Mouse (Mus musculus) left cerebral cortex, postnatal 14 days (tissue): Measurements from ENCODE around the gene Suco. TPM values are rescaled to one million over a fixed set of nuclear protein-coding genes. Genes with fewer than 3 reads are reported as not detected.
A peak's percentile ranks its signal among the peaks of the same experiment; 100 is the strongest.

Experiments used
- DNase-seq, 2 experiments: peaks; one replicate each; pipeline ENCODE4 v3.0.0; 2021 to 2022; ENCODE audit warnings: low spot score in 2 of 2, mixed read lengths in 1 of 2
- intact Hi-C: fragments of 180-260 bp; cut with DNase I; formaldehyde crosslinking; loops from one replicate; pipeline ENCODE4 v1.15.1; 2025
- total RNA-seq, 2 experiments: library from RNA; stranded (reverse); gene quantifications; 2 replicates each; pipeline ENCODE4 v1.2.3; 2021

Gene Suco
- total RNA-seq, 2 experiments from 2014 or later: 38.9 to 40.2 TPM

GRCm38 (mm10) chr1:161896130-161896529 is 19.6 kb upstream of the Suco start:
- DNase-seq: no peak
- intact Hi-C loops: no loop called here

DNA sequence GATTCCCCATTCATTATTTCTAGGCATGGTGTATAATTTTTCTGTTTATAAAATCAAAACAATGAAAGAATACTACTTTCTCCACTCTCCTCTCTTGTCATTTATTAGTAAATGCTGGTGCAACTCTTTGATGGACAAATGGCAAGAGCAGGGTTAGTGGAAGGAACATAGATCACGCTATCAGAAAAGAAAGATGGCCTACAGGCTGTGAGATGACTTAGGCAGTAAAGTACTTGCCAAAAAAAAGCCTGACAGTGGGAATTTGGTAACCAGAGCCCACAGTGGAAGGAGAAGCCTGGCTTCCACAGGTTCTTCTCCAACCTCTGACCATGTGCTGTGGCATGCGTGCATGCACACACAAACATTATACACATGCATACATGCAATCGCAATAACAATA is 18.5 kb upstream of the Suco start:
- DNase-seq: no peak
- intact Hi-C loops: no loop called here

DNA sequence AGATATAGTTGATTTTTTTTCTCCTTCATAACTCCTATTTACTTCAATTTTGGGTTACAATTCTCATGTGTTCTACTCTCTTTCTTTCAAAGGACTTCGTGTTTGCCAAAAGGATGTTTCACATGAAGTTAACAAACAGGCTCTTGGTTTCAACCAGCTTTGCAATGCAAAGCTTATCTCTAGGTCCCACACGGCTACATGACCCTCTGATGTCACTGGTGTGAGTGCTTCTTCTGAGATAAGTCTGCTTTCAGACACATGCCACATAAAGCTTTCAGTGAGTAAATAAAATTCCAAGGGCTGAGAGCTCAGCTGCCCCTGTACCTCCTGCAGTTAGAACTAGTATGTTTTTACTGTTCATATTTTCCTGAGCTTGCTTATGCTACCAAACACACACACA is 18.1 kb upstream of the Suco start:
- intact Hi-C loops: no loop called here
- DNase-seq: no peak

DNA sequence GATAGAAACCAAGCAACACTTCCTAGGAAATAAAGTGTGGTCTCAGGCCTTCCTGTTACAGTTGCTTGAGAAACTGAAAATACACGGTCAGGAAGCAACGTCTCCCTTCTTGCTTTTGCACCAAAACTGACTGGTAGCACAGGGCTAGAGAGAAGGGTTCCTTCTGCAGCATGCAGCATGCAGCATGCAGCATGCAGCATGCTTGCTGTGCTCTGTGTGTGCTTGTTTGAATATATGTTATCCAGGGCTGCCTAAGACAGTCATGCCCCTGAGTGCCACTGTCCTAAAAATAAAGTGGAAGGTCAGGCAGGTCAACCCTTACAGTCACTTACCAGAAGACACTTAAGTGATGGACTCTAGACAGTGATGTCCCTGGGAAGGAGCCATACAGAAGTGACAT is 17.6 kb upstream of the Suco start:
- intact Hi-C loops: no loop called here

DNA sequence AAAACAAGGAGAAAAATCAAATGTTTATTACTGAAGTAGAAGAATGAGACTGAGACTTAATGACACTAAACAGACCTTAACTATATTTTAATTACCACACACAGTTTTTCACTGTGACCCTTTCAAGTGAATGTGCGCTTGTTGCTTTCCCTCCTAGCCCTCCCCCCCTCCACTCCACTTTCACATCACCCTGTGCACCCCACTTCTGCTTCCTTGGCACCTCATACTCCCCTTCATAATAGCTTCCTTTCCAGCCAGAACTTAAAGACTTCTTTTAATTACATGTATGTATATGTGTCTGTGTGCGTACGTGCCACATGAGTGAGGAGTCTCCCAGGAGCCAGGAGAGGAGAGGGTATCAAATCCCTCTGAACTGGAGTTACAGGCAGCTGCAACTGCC is 12.3 kb upstream of the Suco start:
- intact Hi-C loops: no loop called here
- no peak for DNase-seq

More for the DNA sequence above, 17.6 kb upstream of the Suco start:
- no peak for DNase-seq

GRCm38 (mm10) chr1:161887679-161888260 is 11.3 kb upstream of the Suco start:
- intact Hi-C loops: no loop called here
- DNase-seq: no peak

DNA sequence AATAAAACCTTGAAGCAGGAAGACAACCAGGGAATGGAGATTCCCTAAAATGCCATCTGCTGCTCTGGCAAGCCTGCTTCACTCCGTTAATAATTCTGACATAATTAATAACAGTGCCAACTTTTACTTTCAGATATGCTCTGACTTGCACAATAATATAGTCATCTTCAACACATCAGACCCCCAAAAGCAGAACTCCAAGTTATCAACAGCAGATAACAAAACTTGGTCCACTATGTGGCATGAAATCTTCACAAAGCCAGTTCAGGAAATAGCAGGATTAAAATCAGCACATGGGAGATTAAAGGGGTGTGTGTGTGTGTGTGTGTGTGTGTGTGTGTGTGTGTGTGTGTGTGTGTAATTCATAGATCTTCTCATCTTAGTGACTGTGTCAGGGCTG is 9.3 kb upstream of the Suco start:
- DNase-seq: no peak
- intact Hi-C loops: no loop called here

- peak in 1 of 2 experiments; percentile 3 for DNase-seq
- intact Hi-C loops: no loop called here
Observed at GRCm38 (mm10) chr1:161877580-161878142, 1.2 kb upstream of the Suco start.

GRCm38 (mm10) chr1:161875706-161876552 is 553 bp downstream of the Suco start:
- DNase-seq: no peak

DNA sequence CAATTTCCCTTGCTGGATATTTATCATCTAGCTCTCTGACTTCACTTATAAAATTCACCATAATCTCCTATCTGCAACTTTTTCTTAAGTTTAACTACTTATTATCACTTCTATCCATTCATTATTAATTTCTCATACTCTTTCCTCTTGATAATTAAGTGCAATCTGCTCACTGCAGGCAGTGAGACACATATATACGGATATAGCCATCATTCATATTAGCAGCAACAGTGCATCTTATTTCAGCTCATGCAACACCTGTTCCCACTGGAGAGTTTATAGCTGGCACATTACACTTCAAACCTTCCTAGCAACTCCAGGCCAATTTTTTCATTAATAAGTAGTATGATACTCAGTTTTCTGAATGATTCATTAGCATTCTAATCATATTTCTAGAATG is 7.1 kb downstream of the Suco start:
- intact Hi-C loops: no loop called here

More at GRCm38 (mm10) chr1:161875706-161876552, 553 bp downstream of the Suco start:
- intact Hi-C loops: loop anchor here (1.0 kb wide), 1 partner anchor 87 kb away; no protein-coding TSS in a partner anchor

GRCm38 (mm10) chr1:161868413-161868812 is 8.1 kb downstream of the Suco start:
- intact Hi-C loops: no loop called here
- DNase-seq: no peak

More for the DNA sequence above, 7.1 kb downstream of the Suco start:
- DNase-seq: no peak

GRCm38 (mm10) chr1:161863742-161864141 is 12.7 kb downstream of the Suco start:
- no peak for DNase-seq
- intact Hi-C loops: no loop called here

- DNase-seq: no peak
- intact Hi-C loops: no loop called here
Observed at GRCm38 (mm10) chr1:161859248-161859647, 17.2 kb downstream of the Suco start.

GRCm38 (mm10) chr1:161826677-161827076 is 49.8 kb downstream of the Suco start:
- DNase-seq: no peak
- intact Hi-C loops: no loop called here

GRCm38 (mm10) chr1:161809428-161809827 is 67.1 kb downstream of the Suco start:
- DNase-seq: no peak
- intact Hi-C loops: no loop called here

DNA sequence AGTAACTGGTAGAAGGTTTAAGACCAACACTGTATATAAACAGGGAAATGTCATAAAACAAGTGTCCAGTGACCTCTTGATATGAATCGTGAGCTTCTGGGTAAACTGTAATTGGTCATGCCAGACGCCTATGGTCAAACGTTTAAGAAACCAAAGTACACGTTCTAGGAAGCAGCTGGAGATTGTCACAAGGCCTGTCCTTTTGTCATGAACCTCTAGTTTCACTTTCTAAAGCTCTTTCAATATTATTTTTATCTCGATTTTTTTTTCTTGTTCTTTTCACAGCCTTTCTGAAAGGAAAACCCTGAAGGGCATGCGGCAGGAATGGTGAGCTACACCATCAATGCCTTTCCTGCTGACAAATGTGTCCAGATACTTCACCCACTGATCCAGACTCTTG is 67.5 kb downstream of the Suco start:
- DNase-seq: no peak
- intact Hi-C loops: no loop called here

GRCm38 (mm10) chr1:161804541-161804971 is 71.9 kb downstream of the Suco start:
- DNase-seq: no peak
- intact Hi-C loops: no loop called here

DNA sequence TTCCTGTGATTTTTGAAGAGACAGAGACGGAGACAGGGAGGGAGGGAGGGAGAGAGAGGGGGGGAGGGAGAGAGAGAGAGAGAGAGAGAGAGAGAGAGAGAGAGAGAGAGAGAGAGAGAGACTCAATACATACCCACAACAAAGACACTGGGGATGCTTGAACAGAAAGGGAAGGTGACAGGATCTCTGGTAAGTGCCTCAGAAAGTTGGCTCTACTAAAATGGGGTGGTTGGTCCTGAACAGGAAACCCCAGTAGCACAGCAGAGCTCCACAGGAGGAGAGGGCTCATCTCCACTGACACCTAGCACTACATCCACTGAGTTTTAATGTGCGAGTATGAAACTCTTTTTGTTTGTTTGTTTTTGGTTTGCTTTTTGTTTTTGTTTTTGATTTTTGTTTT is 75.2 kb downstream of the Suco start:
- no peak for DNase-seq
- intact Hi-C loops: no loop called here

DNA sequence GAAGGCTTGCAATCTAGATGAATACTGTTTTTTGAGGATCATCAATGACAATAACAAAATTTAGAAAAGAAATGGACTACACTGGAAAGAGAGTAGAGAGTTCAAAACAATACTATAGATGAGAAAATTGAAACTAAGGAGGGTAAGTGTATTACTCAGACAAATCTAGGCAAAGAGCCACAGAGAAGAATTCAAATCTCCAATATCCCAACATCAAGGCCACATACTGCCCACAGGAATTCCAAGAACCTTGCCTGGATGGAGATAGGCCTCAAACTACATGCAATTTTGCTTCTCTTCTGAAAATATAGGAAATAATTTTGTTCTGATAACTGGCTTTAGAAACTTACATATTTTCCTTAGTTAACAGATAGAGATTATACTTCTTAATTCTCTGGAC is 76.2 kb downstream of the Suco start:
- no peak for DNase-seq
- intact Hi-C loops: no loop called here

- DNase-seq: no peak
- intact Hi-C loops: no loop called here
Observed at GRCm38 (mm10) chr1:161799791-161800190, 76.7 kb downstream of the Suco start.

GRCm38 (mm10) chr1:161798866-161799265 is 77.6 kb downstream of the Suco start:
- intact Hi-C loops: no loop called here
- no peak for DNase-seq
